Mouse (Mus musculus): Measurements from ENCODE around the gene Atg14. TPM values are rescaled to one million over a fixed set of nuclear protein-coding genes. Genes with fewer than 3 reads are reported as not detected.

The Atg14 gene
- total RNA-seq, 2 experiments from 2014 or later = 10.1 TPM

DNA sequence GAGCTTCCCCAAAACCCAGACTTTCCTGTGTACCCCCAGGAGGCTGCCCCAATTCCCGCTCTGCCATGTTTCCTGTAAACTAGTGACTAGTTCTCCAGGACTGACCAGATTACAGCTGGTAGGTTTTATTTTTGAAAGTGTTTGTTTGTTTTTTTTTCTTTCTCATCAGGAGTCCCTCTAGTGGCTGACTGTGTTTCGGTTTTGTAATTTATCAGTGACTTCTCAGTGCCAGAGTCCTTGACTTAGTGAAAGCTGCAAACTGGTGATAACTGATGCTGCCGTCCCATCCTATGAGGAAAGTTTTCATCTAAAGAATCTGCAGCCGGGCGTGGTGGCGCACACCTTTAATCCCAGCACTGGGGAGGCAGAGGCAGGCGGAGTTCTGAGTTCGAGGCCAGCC is 54.8 kb downstream of the Atg14 start:
- DNase-seq (ENCODE audit: low spot score) = no peak
- intact Hi-C loops (cut with DNase I) = no loop called here

DNA sequence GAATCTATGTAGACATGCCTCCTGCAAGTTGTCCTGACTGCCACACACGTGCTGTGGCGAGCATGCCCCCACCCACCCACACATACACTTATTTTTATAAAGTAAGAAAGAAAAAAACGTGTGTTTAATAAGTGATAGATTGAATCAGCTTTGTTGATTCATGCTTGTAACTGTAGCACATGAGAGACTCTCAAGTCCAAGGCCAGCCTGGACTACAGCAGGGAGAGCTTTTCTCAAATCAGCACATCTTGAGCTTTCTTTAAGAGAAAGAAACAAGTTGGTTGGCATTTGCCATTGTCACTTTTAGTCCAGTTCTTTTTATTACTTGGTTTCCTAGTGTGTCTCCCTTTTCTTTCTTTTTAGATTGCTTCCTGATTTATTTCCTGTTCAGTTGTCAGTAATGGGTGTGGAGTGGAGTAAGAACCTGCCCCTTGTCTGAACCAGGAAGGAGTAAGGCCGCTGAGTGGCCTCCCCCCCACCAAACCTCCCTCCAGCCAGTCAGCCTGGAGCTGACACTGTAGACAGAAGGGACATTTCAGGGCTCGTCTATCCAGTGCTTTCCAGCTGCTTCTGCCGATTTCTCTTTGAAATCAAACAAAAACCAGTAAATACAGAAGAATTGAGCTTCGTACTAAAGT is 55.5 kb downstream of the Atg14 start:
- peak; percentile 26 for DNase-seq (ENCODE audit: low spot score)
- intact Hi-C loops (cut with DNase I) = no loop called here

DNA sequence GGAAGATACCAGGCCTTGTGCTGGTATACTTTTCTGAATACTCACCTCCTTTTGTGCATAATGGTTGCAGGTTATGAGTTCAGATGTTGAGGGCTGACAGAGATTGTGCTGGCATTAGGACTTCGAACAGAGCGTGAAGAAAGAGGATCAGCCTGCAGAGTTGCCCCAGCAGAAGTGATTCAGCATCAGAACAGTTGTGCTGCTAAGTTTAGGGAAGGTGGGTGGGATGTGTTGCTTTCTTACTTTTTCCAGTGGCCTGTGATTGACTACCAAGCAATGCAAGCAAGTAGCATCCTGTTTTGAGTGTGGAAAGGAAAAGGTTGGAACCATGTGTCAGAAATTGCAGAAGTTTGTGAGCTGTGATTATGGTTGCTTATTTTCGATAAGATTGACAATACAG is 56.8 kb downstream of the Atg14 start:
- intact Hi-C loops (cut with DNase I) = no loop called here
- DNase-seq (ENCODE audit: low spot score) = no peak

DNA sequence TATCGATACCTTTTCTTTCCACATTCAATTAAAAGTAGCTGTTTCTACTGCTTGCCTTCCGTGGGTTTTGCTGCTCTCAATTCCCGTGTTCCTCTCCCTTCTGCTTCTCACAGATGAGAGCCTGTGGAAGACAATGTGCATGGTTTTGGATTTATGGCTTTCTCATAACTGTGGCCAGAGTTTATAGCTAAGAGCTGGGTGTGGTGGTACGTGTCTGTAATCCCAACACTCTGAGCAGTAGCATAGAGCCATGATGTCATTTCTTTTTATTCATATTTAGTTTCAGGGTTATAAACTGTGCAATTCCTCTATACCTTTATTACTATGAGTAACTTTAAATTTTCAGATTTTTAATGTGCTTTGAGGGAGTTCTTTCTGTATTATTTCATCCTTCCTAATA is 60.2 kb downstream of the Atg14 start:
- no peak for DNase-seq (ENCODE audit: low spot score)
- intact Hi-C loops (cut with DNase I) = no loop called here

DNA sequence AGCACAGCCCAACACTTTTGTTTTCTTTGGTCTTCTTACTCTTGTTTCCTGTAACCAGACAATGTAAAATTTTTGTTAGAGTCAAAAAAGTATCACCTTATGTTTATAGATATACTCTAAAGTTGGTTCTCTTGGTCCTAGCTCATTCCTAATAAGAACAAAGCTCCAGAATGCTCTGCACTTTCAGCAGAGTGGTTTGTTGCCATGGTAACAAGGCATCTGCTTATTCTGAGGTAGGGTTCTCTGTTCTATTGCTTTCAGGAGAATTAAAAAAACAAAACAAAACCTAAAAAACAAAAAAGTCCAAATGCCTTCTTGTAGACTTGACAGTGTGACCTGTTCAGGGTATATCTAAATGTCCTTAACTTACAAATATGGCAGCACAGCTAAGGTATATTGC is 62.4 kb downstream of the Atg14 start:
- intact Hi-C loops (cut with DNase I) = no loop called here
- no peak for DNase-seq (ENCODE audit: low spot score)

DNA sequence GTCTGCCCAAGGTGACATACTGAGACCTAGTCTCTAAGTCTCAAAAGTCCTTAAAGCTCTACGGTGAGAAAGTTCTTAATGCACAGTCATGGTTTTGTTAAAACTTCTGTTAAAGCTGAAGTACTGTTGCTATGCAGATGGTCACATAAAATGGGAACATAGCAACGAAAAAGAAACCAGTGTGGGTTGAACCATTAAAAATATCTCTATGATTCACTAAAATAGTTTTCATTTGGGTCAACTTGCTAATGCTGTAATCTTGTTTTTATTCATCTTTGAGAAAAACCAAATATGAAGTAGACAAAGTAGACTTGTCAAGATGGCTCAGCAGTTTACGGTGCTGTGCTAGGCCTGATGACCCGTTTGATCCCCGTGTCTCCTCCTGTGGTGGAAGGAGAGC is 63.8 kb downstream of the Atg14 start:
- DNase-seq (ENCODE audit: low spot score) = no peak
- intact Hi-C loops (cut with DNase I) = no loop called here

DNA sequence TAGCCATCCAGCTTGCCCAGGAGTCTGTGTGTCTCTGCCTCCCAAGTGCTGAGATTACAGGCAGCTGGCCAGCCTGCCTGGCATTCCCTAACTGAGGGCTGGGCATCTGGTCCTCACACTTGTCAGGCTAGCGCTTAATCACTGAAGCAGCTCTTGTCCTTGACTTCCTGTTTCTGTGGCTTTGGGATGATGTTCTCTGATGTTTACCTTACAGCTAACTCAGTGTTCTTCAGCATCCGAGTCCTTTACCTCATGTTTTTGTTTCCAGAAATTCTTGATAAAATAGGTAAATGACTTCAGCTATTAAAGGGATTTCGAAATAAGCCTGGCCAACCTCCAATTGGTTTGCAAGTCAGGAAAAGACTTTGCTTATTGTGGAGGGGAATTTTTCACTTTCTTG is 66.4 kb downstream of the Atg14 start:
- DNase-seq (ENCODE audit: low spot score) = peak; percentile 8
- intact Hi-C loops (cut with DNase I) = no loop called here

DNA sequence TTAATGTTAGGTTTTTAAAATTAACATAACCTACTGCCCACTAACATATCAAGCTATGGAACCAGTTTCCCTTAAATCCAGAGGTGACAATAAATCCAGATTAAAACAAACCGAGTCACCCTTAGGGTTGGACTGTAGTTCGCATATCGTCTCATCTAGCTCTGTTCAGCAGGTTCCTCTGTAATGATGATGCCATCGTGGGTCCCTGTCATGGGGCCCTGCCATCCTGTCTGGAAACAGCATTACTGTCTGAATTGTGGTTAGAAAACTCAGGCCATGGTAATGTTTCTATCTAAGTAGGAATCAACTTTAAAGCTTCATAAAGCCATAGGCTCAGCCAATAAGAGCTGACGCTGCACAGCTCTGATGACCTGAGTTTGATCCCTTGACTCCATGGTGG is 71.8 kb downstream of the Atg14 start:
- no peak for DNase-seq (ENCODE audit: low spot score)
- intact Hi-C loops (cut with DNase I) = no loop called here

DNA sequence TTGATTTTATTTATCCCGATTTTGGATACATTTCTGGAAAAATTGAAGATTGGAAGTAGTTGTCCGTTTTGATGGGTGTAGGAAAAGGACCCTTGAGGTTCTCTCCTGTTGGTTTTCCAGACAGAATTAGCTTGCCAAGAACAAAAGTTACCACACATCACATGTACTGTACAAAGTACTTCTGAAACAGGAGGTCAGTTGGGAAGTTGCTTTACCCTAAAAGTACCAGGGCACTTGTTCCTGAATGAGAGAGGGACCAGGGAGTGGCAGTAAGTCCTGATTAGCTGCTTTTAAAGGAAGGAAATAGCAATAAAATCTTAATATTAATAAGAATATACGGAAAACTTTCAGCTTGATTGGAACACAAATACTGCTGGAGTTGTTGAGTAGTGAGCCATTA is 73.3 kb downstream of the Atg14 start:
- intact Hi-C loops (cut with DNase I) = loop anchor here (2.0 kb wide), 1 partner anchor 20 kb away; no protein-coding TSS in a partner anchor

DNA sequence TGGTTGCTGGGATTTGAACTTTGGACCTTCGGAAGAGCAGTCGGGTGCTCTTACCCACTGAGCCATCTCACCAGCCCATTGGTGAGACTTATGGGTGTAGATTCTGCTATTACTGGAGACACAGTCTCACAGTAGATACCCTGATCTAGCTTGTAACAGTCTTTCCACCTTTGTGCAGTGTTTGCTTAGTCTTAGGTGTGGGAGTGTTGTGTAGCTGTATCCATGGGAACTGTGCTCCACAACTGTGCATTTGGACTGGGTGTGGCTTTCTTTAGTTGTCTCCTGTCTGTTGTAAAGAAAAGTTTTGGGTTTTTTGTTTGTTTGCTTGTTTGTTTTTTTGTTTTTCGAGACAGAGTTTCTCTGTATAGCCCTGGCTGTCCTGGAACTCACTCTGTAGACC is 74.5 kb downstream of the Atg14 start:
- DNase-seq (ENCODE audit: low spot score) = no peak
- intact Hi-C loops (cut with DNase I) = loop anchor here (2.0 kb wide), 1 partner anchor 19 kb away; no protein-coding TSS in a partner anchor

More for the DNA sequence above, 73.3 kb downstream of the Atg14 start:
- no peak for DNase-seq (ENCODE audit: low spot score)

DNA sequence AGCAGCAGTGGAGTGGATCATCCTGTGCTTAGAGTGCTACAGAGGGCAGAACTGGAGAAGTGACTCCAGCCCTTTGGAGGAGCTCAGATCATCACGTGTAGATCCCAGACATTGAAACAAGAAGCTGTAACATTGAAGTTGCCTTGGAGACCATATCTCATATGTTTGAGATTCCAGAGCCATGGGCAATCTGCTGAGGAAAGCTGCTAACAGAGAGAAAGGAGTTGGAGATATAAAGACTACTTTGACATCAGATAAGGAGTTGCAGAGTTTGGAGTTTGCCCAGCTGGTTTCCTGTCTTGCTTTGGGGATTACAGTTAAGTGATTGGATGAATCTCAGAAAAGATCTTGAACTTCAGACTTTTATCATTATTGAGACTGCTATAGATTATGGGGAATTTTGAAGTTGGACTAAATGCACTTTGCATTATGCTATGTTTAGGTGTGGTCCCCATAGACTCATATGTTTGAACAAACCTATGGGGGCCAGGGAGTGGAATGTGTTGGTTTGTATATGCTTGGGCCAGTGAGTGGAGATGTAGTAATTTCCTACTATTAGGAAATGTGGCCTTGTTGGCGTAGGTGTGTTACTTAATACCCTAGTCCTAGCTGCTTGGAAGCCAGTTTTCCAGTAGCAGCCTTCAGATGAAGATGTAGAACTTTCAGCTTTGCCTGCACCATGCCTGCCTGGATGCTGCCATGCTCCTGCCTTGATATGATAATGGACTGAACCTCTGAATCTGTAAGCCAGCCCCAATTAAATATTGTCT is 76.7 kb downstream of the Atg14 start:
- DNase-seq (ENCODE audit: low spot score) = no peak
- intact Hi-C loops (cut with DNase I) = no loop called here

Other genes starting within 250 kb of the Atg14 start
- 1 to 10 TPM; 3.5 to 4.0 TPM for gene Lgals3, start 202.9 kb downstream of the Atg14 start, total RNA-seq (2021)
- gene Dlgap5, start 152.2 kb downstream of the Atg14 start, total RNA-seq (2021) = 1 to 10 TPM in 1 of 2 experiments, under 1 TPM in 1; 0.57 to 1.1 TPM
- gene Fbxo34, start 120.2 kb downstream of the Atg14 start, total RNA-seq (2021) = 10 to 100 TPM; 12.2 to 13.6 TPM
- gene Ktn1, start 77.8 kb upstream of the Atg14 start, total RNA-seq (2021) = 100 to 1,000 TPM; 187 to 193 TPM